Mouse (Mus musculus): ENCODE measurements around the gene Fxyd3.

GRCm38 (mm10) chr7:31124381-31124780 lies 47.9 kb upstream of the Fxyd3 start:
- TF ChIP-seq CTCF (IDR thresholded peaks at IDR 0.05; ENCODE audit: borderline replicate concordance, control insufficient read depth, extremely low read depth, insufficient read depth, low read length, poor library complexity): no peak
- no peak for TF ChIP-seq POLR2A (IDR thresholded peaks at IDR 0.05; ENCODE audit: control insufficient read depth, extremely low read depth, insufficient read depth, low read length, poor library complexity)

Data from thymus, adult 2 months (tissue).